Mouse (Mus musculus) cerebellum, adult 9-11 months (tissue): ENCODE data around the gene Mtus2.
A peak's percentile ranks its signal among the peaks of the same experiment; 100 is the strongest.

Experiments
- DNase-seq: peaks from one replicate; pipeline ENCODE4 v3.0.0; 2022

Mtus2 gene

DNA sequence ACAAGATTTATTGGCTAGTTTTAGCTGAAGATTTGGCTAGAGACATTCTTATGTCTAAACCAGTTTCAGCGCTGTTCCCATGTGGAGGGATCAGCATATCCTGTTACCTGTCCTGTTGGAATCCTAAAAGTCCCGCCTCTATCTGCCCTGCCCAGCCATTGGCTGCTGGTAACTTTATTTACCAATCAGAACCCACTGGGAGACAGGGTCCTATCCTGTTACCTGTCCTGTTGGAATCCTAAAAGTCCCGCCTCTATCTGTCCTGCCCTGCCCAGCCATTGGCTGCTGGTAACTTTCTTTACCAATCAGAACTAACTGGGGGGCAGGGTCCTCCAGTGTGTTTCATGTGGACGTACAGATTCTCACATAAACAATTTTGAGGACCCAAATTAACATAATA is 234.3 kb downstream of the Mtus2 start:
- DNase-seq = no peak

- DNase-seq = no peak
Observed at GRCm38 (mm10) chr5:148211831-148212230, 254.7 kb downstream of the Mtus2 start.

DNA sequence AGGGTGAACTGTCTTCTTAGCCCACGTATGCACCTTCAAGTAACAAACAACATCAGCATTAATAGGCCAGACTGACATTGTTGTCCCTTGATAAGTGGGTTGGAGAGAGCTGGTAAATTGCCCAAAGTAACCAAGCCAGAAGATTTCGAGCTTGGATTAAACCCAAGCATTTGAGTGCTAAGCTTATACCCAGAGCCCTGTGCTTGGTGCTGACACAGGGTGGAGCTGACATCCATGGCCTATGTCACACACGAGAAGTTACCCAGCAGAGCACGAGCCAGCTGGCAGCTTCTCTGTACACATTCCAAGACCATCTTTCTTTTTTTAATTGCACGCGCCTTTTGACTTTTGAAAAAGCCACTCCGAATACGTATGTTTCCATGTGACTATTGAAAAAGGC is 259.7 kb downstream of the Mtus2 start:
- DNase-seq = no peak

- no peak for DNase-seq
Observed at GRCm38 (mm10) chr5:148222898-148223297, 265.8 kb downstream of the Mtus2 start.

DNA sequence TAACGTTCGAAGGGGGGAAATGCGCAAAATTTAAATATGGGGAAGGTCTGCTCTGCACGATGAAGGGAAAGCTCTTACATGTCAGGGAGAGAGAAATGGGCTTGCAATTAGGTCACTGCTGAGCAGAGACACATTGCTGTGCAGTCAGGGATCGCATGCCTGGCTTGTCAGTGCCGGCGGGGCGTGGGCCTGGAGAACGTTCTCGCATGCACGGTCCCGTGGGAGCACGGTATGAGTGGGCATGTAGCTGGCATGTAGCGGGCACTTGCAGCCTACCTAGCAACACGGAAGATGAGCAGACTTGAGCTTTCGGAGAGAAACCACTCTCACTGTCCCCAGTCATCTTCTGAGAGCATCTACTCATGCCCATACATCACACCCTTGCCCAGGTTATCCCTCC is 266.9 kb downstream of the Mtus2 start:
- no peak for DNase-seq

DNA sequence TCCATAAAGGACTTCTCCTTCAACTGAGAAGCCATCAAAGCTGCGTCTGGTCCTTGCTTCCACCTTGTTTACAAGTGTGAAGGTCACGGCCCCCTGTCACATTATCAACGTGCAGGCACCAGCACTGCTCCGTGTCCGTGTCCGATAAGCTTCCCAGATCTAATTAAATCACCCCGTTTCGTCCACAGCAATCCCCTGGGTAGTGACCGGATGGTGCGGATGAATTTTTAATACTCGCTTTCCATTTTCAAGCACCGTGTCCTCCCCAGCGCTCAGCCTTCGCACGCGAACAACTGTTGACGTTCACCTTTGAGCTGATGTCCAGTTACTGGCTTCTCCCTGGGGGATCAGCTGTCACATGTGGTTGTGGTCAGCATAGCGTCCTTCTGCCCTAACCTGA is 276.6 kb downstream of the Mtus2 start:
- DNase-seq = no peak

- no peak for DNase-seq
Observed at GRCm38 (mm10) chr5:148236616-148237015, 279.5 kb downstream of the Mtus2 start.

DNA sequence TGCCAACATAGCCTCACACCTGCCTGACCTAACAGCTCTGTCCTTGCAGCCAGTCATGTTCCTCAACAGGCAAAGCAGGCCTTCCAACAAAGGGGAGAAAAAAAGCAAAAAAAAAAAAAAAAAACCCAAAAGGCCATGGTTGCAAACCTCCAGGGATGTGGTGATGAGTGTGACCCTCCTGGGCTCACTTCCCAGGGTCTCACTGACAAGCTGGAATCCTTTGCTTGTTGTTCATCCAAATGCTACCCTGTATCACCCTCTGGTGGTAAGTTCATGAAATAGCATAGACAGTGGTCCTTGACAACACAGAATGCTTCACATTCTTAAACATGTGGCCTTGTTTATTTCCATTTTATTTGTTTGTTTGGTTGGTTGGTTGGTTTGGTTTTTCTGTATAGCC is 281.9 kb downstream of the Mtus2 start:
- DNase-seq = peak; percentile 31

GRCm38 (mm10) chr5:148239757-148240156 is 282.6 kb downstream of the Mtus2 start:
- no peak for DNase-seq

DNA sequence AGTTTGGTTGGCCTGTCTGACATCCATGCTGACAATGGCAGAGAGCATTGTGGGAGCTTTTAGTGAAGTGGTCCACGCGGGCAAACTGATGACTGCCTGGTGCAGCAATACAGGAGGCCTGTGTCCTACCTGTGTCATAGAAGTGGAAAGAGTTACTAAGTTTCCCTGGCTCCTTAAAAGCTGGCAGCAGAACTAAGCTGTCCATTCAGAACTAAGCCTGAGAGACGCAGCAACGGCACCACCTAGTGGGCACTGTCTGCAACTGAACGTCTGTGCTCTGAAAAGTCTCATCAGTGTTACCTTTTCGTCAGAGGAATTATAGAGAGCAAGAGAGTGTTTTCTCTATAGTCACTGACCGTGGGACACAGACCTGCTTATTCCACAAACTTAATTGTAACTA is 284.8 kb downstream of the Mtus2 start:
- peak; percentile 69 for DNase-seq

- DNase-seq = no peak
Observed at GRCm38 (mm10) chr5:148244471-148244870, 287.4 kb downstream of the Mtus2 start.

DNA sequence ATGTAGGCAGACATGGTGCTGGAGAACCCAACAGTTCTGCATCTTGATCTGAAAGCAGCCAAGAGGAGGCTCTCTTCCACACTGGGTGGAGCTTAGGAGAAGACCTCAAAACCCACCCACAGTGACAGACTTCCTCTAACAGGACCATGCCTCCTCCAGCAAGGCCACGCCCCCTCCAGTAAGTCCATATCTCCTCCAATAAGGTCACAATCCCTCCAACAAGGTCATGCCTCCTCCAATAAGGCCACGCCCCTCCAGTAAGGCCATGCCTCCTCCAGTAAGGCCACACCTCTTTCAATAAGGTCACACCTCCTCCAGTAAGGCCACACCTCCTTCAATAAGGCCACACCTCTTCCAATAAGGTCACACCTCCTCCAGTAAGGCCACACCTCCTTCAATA is 288.3 kb downstream of the Mtus2 start:
- no peak for DNase-seq

DNA sequence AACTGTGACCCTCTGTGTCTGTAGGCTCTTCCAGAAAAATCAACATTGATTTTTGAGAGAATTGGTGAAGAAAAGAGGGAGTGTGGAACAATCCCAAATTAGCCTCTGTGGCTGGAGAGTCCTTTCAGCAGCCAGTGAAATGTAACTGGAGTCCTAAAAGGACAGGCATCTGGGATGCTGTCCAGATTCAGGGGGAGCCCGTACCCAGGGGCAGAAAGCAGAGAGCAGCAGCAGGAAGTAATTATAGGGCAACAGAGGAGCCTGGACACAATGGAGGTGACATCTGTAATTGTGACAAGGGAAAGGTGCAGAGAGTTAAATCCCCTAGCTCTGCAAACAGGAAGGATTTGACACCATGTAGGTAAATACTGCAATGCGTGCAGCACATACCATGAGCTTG is 291.1 kb downstream of the Mtus2 start:
- DNase-seq = no peak

GRCm38 (mm10) chr5:148251847-148252246 is 294.7 kb downstream of the Mtus2 start:
- DNase-seq = no peak

DNA sequence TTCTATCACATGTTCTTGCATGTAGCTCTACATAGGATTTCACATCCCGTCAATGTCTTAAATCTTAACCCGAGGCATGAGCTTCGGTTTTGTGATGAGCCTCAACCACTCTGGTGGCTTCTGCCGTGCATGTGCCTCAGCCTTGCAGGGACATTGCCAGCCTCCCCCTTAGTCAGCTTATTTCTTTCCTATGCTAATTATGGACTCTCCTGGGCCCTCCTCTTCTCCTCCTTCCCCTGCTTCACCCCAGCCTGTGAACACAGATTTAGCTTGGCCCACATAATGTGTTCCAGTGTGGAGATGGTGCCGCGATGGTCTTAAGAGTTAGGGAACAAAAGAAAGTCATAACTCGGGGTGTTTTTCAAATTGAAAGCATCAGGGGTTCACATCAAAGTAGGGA is 304.9 kb downstream of the Mtus2 start:
- DNase-seq = no peak

DNA sequence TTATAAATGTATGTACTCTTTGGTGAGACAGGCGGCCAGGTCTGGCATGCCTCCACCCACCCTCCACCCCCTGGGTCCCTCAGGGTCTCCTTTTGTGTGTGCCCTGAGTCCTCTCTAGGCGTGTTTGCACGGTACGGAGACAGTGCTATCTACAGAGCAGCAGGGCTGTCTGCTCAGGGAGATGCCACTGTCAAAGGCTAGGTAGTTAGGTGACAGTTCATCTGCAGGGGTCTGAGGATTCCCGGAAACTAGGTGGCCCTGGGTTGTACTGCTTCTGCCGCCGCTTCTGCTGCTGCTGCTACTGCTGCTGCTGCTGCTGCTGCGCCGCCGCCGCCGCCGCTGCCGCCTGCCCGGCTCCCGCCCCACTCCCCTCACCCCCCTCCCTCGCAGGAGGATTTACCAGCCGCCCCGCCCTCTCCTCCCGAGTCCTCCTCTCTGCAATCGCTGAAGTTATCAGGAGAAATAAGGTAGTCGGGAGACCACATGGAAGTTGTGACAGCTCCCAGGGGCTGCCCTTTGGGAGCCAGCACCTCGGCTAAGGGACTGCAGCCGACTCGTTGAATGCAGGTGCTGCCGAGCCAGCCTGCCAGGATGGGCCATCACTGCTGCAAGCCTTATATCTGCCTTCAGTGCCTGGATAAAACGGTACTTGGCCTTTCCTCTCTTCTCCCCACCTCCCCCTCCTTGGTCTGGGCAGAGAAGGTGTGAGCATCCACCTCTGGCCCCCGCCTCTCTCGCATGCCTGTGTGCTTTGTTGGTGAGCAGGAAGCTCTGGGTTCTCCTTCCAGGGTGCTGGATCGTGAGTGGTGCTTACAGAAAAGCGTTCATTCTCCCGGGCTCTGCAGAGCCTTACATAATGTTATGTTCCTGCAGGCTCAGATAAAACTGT is 307.9 kb downstream of the Mtus2 start:
- peak; percentile 22 for DNase-seq

- DNase-seq = no peak
Observed at GRCm38 (mm10) chr5:148266841-148267240, 309.7 kb downstream of the Mtus2 start.

DNA sequence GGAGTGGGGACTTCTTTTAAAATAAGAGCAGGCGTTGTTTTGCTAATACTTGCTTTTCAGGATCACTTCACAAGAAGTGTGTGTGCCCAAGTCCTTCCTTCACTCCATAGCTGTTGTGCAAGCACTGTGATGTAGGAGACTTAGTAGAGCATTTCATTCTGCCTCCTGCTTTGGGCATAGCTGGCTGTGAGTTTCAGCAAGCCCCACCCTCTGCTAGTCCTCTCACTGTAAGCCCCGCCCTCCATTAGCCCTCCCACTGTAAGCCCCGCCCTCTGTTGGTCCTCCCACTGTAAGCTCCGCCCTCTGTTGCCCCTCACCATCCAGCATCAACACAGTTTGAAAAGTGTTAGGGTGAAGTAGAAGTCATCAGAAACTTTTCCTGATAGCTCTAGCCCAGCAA is 310.3 kb downstream of the Mtus2 start:
- no peak for DNase-seq

GRCm38 (mm10) chr5:148272065-148272464 is 314.9 kb downstream of the Mtus2 start:
- no peak for DNase-seq

- no peak for DNase-seq
Observed at GRCm38 (mm10) chr5:148272771-148273170, 315.7 kb downstream of the Mtus2 start.

DNA sequence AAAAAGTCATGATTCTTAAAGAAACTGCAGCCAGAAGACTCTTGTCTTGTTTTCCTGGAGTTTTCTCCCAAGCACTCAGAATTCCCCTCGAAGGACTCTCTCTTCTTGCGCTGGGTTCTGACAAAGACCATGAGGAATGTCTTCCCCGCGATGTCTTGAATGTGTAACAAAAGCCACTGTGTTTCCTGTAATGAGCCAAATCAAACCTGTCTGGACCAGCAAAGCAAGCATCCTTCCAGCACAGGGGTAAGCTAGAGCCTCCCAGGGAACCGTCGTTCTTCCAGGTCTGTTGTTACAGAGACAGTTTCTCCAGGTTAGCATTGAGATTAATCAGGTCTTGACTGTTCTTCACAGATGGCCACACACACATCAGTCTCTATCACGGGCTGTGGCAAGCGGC is 321.1 kb downstream of the Mtus2 start:
- DNase-seq = no peak

- no peak for DNase-seq
Observed at GRCm38 (mm10) chr5:148280321-148280720, 323.2 kb downstream of the Mtus2 start.

GRCm38 (mm10) chr5:148282093-148282492 is 325.0 kb downstream of the Mtus2 start:
- no peak for DNase-seq

DNA sequence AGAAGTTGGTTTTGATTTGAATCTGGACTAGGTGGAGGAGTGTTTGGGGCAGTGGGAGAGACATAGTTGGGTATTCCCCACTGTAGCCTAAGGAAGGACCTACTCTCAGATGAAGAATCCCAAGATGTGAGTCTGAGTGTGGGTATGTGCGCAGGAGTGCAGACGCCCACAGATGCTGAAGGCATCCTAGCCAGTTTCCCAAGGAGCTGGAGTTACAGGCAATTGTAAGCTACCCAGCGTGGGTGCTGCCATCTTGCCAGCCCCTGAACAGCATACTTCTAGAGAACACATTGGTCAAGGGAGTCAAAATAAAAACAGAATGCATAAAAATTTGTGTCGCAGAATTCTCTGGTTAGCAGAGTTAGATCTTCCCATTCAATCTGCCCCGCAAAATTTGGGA is 325.5 kb downstream of the Mtus2 start:
- DNase-seq = no peak

DNA sequence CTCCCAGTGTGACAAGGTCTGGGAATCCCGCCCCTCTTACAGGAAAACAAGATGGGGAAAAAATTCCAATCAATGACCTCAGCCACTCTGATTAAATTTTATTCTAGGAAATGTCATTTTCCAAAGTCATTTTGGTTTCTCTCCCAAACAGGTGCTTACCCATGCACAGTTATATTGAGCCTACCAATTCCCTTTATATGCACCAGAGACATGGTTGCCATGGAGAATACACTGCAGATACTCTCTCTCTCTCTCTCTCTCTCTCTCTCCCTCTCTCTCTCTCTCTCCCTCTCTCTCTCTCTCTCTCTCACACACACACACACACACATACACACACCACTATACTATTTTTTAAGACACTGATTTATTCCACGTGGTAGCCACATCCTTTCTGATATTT is 326.1 kb downstream of the Mtus2 start:
- DNase-seq = no peak
